Mouse (Mus musculus) embryo, embryonic 9.5 days (tissue): Measurements from ENCODE around the gene Slc38a1.

Source experiments
- DNase-seq: peaks from one replicate; pipeline ENCODE4 v3.0.0-alpha.2; 2017; ENCODE audit errors: extremely low spot score

Slc38a1 gene

GRCm38 (mm10) chr15:96642436-96643405, at the start of gene Slc38a1:
TSS of gene Slc38a1 (minus strand) at chr15:96642913.
- peak; percentile 87 for DNase-seq

- DNase-seq = no peak
Observed at GRCm38 (mm10) chr15:96692401-96692800, 49.7 kb upstream of the Slc38a1 start.

GRCm38 (mm10) chr15:96691381-96691780, 48.7 kb upstream of the Slc38a1 start:
- no peak for DNase-seq

- DNase-seq = no peak
Observed at GRCm38 (mm10) chr15:96690829-96691228, 48.1 kb upstream of the Slc38a1 start.

- no peak for DNase-seq
Observed at GRCm38 (mm10) chr15:96689919-96690318, 47.2 kb upstream of the Slc38a1 start.

GRCm38 (mm10) chr15:96688784-96689318, 46.1 kb upstream of the Slc38a1 start:
- no peak for DNase-seq

- no peak for DNase-seq
Observed at GRCm38 (mm10) chr15:96688036-96688435, 45.3 kb upstream of the Slc38a1 start.

GRCm38 (mm10) chr15:96687366-96687765, 44.7 kb upstream of the Slc38a1 start:
- DNase-seq = no peak

GRCm38 (mm10) chr15:96686201-96687159, 43.8 kb upstream of the Slc38a1 start:
- DNase-seq = no peak

- DNase-seq = no peak
Observed at GRCm38 (mm10) chr15:96685273-96685672, 42.6 kb upstream of the Slc38a1 start.

- no peak for DNase-seq
Observed at GRCm38 (mm10) chr15:96684132-96684830, 41.6 kb upstream of the Slc38a1 start.

- DNase-seq = no peak
Observed at GRCm38 (mm10) chr15:96678871-96679773, 36.4 kb upstream of the Slc38a1 start.

- DNase-seq = no peak
Observed at GRCm38 (mm10) chr15:96676518-96676917, 33.8 kb upstream of the Slc38a1 start.

GRCm38 (mm10) chr15:96675744-96676143, 33.0 kb upstream of the Slc38a1 start:
- DNase-seq = no peak

GRCm38 (mm10) chr15:96675055-96675454, 32.3 kb upstream of the Slc38a1 start:
- no peak for DNase-seq

- DNase-seq = no peak
Observed at GRCm38 (mm10) chr15:96674089-96674488, 31.4 kb upstream of the Slc38a1 start.

GRCm38 (mm10) chr15:96669721-96670120, 27.0 kb upstream of the Slc38a1 start:
- DNase-seq = no peak

GRCm38 (mm10) chr15:96666663-96667062, 23.9 kb upstream of the Slc38a1 start:
- peak; percentile 71 for DNase-seq

- DNase-seq = peak; percentile 70
Observed at GRCm38 (mm10) chr15:96665889-96666288, 23.2 kb upstream of the Slc38a1 start.

- no peak for DNase-seq
Observed at GRCm38 (mm10) chr15:96660590-96661141, 18.0 kb upstream of the Slc38a1 start.
